ENCODE assay signal across 11 mouse cellular contexts in genomic region chr11:95515376-95516323, GRCm38 (mm10). TPM values are rescaled to one million over a fixed set of nuclear protein-coding genes. Genes with fewer than 3 reads are reported as not detected.
DNase-seq lines count a peak whose midpoint lies in the region; ATAC-seq and TF ChIP-seq lines count a peak whose summit lies in the region.
"Had no signal": no experiment of that assay in that cellular context is flagged by ENCODE, and none has a peak within 500 bp of the region (broad histone marks: within the 10 kb centered on the region; RNA-seq: fewer than 3 reads in every experiment).

No protein-coding gene starts in this region.

- 49% methylated on average over 17 of the region's 17 CpGs for WGBS in heart, embryonic 13.5 days
- whole genome bisulfite sequencing in forebrain, embryonic 15.5 days: 34% methylated on average over 17 of the region's 17 CpGs
- WGBS in midbrain, embryonic 13.5 days: 33% methylated on average over 17 of the region's 17 CpGs

- no peak for ATAC-seq in heart, embryonic 13.5 days (ENCODE audit: extremely low read depth, insufficient number of reproducible peaks, low FRiP score, low TSS enrichment)
- ATAC-seq in forebrain, embryonic 15.5 days (replicated peaks): peak; percentile 49
- ATAC-seq in midbrain, embryonic 13.5 days: no peak
- ATAC-seq: inflammation-experienced regulatory T-cells, adult 6 months had no signal

- no peak for DNase-seq in heart, adult 18-20 months
- peak; percentile 49 for DNase-seq in R1 (ENCODE audit: low read depth, low spot score)
- no peak for DNase-seq in thymus, postnatal 25 days
- no peak for DNase-seq in adrenal gland, adult 8-10 months
- no peak for DNase-seq in gastrocnemius, adult 2 months
- DNase-seq: thymus, postnatal 36 days had no signal

- no peaks in the 10 kb centered on the region for H3K36me3 ChIP-seq in heart, embryonic 13.5 days
- no peaks in the 10 kb centered on the region for H3K36me3 ChIP-seq in forebrain, embryonic 15.5 days
- H3K36me3 ChIP-seq in midbrain, embryonic 13.5 days: no peaks in the 10 kb centered on the region

- intact Hi-C loops in gastrocnemius, adult 2 months (cut with DNase I): no loop called here

- H3K9me3 ChIP-seq in heart, embryonic 13.5 days: no peaks in the 10 kb centered on the region
- no peaks in the 10 kb centered on the region for H3K9me3 ChIP-seq in forebrain, embryonic 15.5 days
- no peaks in the 10 kb centered on the region for H3K9me3 ChIP-seq in midbrain, embryonic 13.5 days

- H3K27me3 ChIP-seq in heart, embryonic 13.5 days (replicated peaks): peaks cover 83% of the 10 kb centered on the region
- H3K27me3 ChIP-seq in forebrain, embryonic 15.5 days: peaks cover 30% of the 10 kb centered on the region
- H3K27me3 ChIP-seq in midbrain, embryonic 13.5 days: peaks cover 66% of the 10 kb centered on the region

- no peak overlapping the region for H3K9ac ChIP-seq in heart, embryonic 13.5 days
- no peak overlapping the region; the same call in 1 of the 2 replicates for H3K9ac ChIP-seq in forebrain, embryonic 15.5 days (replicated peaks)
- H3K9ac ChIP-seq in midbrain, embryonic 13.5 days (replicated peaks): no peak overlapping the region

- H3K4me2 ChIP-seq in heart, embryonic 13.5 days: 0 out of 2 replicates have a peak overlapping the region, but pooled peaks have one; percentile 90
- H3K4me2 ChIP-seq in forebrain, embryonic 15.5 days (replicated peaks): peak overlapping the region; percentile 87
- H3K4me2 ChIP-seq in midbrain, embryonic 13.5 days (replicated peaks): peak overlapping the region; percentile 95

- no peak overlapping the region for H3K4me3 ChIP-seq in heart, embryonic 13.5 days
- peak overlapping the region; percentile 56; the same call in 1 of the 2 replicates for H3K4me3 ChIP-seq in forebrain, embryonic 15.5 days
- H3K4me3 ChIP-seq in midbrain, embryonic 13.5 days (replicated peaks): no peak overlapping the region
- no peak overlapping the region for H3K4me3 ChIP-seq in gastrocnemius, adult 2 months

- H3K27ac ChIP-seq in heart, embryonic 13.5 days (replicated peaks): no peak overlapping the region
- peak overlapping the region; percentile 68 for H3K27ac ChIP-seq in forebrain, embryonic 15.5 days (replicated peaks)
- H3K27ac ChIP-seq in midbrain, embryonic 13.5 days: peak overlapping the region; percentile 44; the same call in 1 of the 2 replicates
- no peak overlapping the region for H3K27ac ChIP-seq in gastrocnemius, adult 2 months

- no peak for TF ChIP-seq CTCF in gastrocnemius, adult 2 months (IDR thresholded peaks at IDR 0.05)

- H3K4me1 ChIP-seq in heart, embryonic 13.5 days: peaks cover 34% of the 10 kb centered on the region
- H3K4me1 ChIP-seq in forebrain, embryonic 15.5 days: peaks cover 45% of the 10 kb centered on the region
- H3K4me1 ChIP-seq in midbrain, embryonic 13.5 days (replicated peaks): peaks cover 52% of the 10 kb centered on the region

RNA-seq across cellular contexts. Expression of gene Nxph3, which starts 1.3 kb away (rescaled TPM):
- polyA plus RNA-seq in heart, embryonic 13.5 days (2015; fragmentation: Nextera tagmentation; extraction: Ambion mirVana): 0.20 and 0.21 TPM in 2 replicates
- under 1 TPM; 0.47 to 0.64 TPM for total RNA-seq in heart, adult 18-20 months (2021)
- 6.3 and 6.9 TPM in 2 replicates for polyA plus RNA-seq in forebrain, embryonic 15.5 days (2015; fragmentation: Nextera tagmentation; extraction: Ambion mirVana)
- 1.2 and 1.9 TPM in 2 replicates for polyA plus RNA-seq in midbrain, embryonic 13.5 days (2015; fragmentation: Nextera tagmentation; extraction: Ambion mirVana)
- total RNA-seq in adrenal gland, adult 8-10 months (2022): 1 to 10 TPM; 3.0 to 5.8 (median 3.9) TPM
- under 1 TPM; 0.20 to 0.23 TPM for total RNA-seq in gastrocnemius, adult 2 months (2021)
- total RNA-seq: common myeloid progenitor, adult 5-6 weeks had no signal
- polyA plus RNA-seq: inflammation-experienced regulatory T-cells, adult 6 months had no signal

Comparison
In these comparisons a context has a peak if more than half of its experiments do, and no peak if none do; other contexts are left out.
1. H3K27ac ChIP-seq: peak in forebrain, embryonic 15.5 days (single experiment) and midbrain, embryonic 13.5 days (single experiment); none in heart, embryonic 13.5 days (single experiment) and gastrocnemius, adult 2 months (single experiment).
2. Peak in every context shown above with its lines, with median percentiles within 50 percentile points of each other: H3K4me2 ChIP-seq.